Mouse (Mus musculus) gastrocnemius, adult 2 months (tissue): ENCODE results near the gene Bmp6. TPM values are rescaled to one million over a fixed set of nuclear protein-coding genes. Genes with fewer than 3 reads are reported as not detected.

ENCODE experiments used
- DNase-seq: peaks from one replicate; pipeline ENCODE4 v3.0.0; 2022
- H3K27ac ChIP-seq: fragments of 200-600 bp; 2 replicates; pipeline ENCODE4 v1.8.1; 2022; ENCODE audit warnings: mild to moderate bottlenecking
- H3K4me3 ChIP-seq: fragments of 200-600 bp; 2 replicates; pipeline ENCODE4 v1.8.1; 2022; ENCODE audit warnings: mild to moderate bottlenecking, moderate library complexity
- CTCF ChIP-seq: fragments of 200-600 bp; IDR thresholded peaks from 2 replicates; pipeline ENCODE4 v1.8.1; 2022; ENCODE audit warnings: antibody characterized with exemption, mild to moderate bottlenecking, moderate library complexity
- intact Hi-C: fragments of 180-260 bp; cut with DNase I; formaldehyde crosslinking; loops from one replicate; pipeline ENCODE4 v1.15.1; 2025
- total RNA-seq, 2 experiments: library from RNA; stranded (reverse); gene quantifications; 2 replicates each; pipeline ENCODE4 v1.2.3; 2021

Bmp6 gene
- total RNA-seq, 2 experiments from 2014 or later, result 11.2 to 11.3 TPM

GRCm38 (mm10) chr13:38509681-38510341, 164.9 kb downstream of the Bmp6 start:
- intact Hi-C loops, result no loop called here
- no peak for TF ChIP-seq CTCF
- no peak for DNase-seq
- no peak overlapping the region for H3K4me3 ChIP-seq
- H3K27ac ChIP-seq, result no peak overlapping the region

GRCm38 (mm10) chr13:38511979-38512378, 167.1 kb downstream of the Bmp6 start:
- Histone ChIP-seq H3K4me3 (no peak overlapping the region), H3K27ac (no peak overlapping the region)
- no peak for TF ChIP-seq CTCF
- peak; percentile 45 for DNase-seq
- intact Hi-C loops, result no loop called here

GRCm38 (mm10) chr13:38513921-38514320, 169.0 kb downstream of the Bmp6 start:
- TF ChIP-seq CTCF, result no peak
- H3K27ac ChIP-seq, result no peak overlapping the region
- no peak overlapping the region for H3K4me3 ChIP-seq
- no peak for DNase-seq
- intact Hi-C loops, result no loop called here

- Histone ChIP-seq H3K4me3 (no peak overlapping the region), H3K27ac (no peak overlapping the region)
- intact Hi-C loops, result no loop called here
- DNase-seq, result no peak
- no peak for TF ChIP-seq CTCF
Measured at GRCm38 (mm10) chr13:38515431-38515830, 170.5 kb downstream of the Bmp6 start.

GRCm38 (mm10) chr13:38515845-38516244, 170.9 kb downstream of the Bmp6 start:
- intact Hi-C loops, result no loop called here
- no peak for DNase-seq
- H3K27ac ChIP-seq, result no peak overlapping the region
- H3K4me3 ChIP-seq, result no peak overlapping the region
- TF ChIP-seq CTCF, result no peak

GRCm38 (mm10) chr13:38516582-38516981, 171.7 kb downstream of the Bmp6 start:
- no peak for TF ChIP-seq CTCF
- no peak overlapping the region for H3K27ac ChIP-seq
- DNase-seq, result no peak
- intact Hi-C loops, result no loop called here
- H3K4me3 ChIP-seq, result no peak overlapping the region

GRCm38 (mm10) chr13:38520299-38520698, 175.4 kb downstream of the Bmp6 start:
- intact Hi-C loops, result no loop called here
- peak overlapping the region; percentile 43; the same call in 1 of the 2 replicates for H3K27ac ChIP-seq
- TF ChIP-seq CTCF, result no peak
- no peak for DNase-seq
- no peak overlapping the region for H3K4me3 ChIP-seq

GRCm38 (mm10) chr13:38522056-38522654, 177.2 kb downstream of the Bmp6 start:
- intact Hi-C loops, result no loop called here
- TF ChIP-seq CTCF, result no peak
- no peak for DNase-seq
- no peak overlapping the region for H3K4me3 ChIP-seq
- peak overlapping the region; percentile 65 for H3K27ac ChIP-seq

GRCm38 (mm10) chr13:38523231-38523630, 178.3 kb downstream of the Bmp6 start:
- no peak overlapping the region for H3K4me3 ChIP-seq
- TF ChIP-seq CTCF, result no peak
- H3K27ac ChIP-seq, result peak overlapping the region; percentile 48
- intact Hi-C loops, result no loop called here
- peak; percentile 67 for DNase-seq

- intact Hi-C loops, result loop anchor here (5.0 kb wide), 1 partner anchor 57 kb away; no protein-coding TSS in a partner anchor
- no peak overlapping the region for H3K4me3 ChIP-seq
- no peak for TF ChIP-seq CTCF
- DNase-seq, result no peak
- no peak overlapping the region for H3K27ac ChIP-seq
Measured at GRCm38 (mm10) chr13:38525261-38525660, 180.4 kb downstream of the Bmp6 start.

- no peak for DNase-seq
- intact Hi-C loops, result loop anchor here (5.0 kb wide), 1 partner anchor 56 kb away; no protein-coding TSS in a partner anchor
- H3K4me3 ChIP-seq, result no peak overlapping the region
- no peak overlapping the region for H3K27ac ChIP-seq
- TF ChIP-seq CTCF, result no peak
Measured at GRCm38 (mm10) chr13:38526116-38526515, 181.2 kb downstream of the Bmp6 start.

- peak overlapping the region; percentile 97 for H3K27ac ChIP-seq
- peak overlapping the region; percentile 98 for H3K4me3 ChIP-seq
- intact Hi-C loops, result loop anchor here (5.0 kb wide), 1 partner anchor 55 kb away; no protein-coding TSS in a partner anchor
- TF ChIP-seq CTCF, result no peak
- DNase-seq, result no peak
Measured at GRCm38 (mm10) chr13:38527041-38527796, 182.3 kb downstream of the Bmp6 start.
